Mouse (Mus musculus): Measurements from ENCODE around the gene Fut11.
"Not testable (repeated sequence)": the region's sequence is repeated elsewhere in the genome, so short reads cannot be mapped to it uniquely, and the experiment has no call there.

DNA sequence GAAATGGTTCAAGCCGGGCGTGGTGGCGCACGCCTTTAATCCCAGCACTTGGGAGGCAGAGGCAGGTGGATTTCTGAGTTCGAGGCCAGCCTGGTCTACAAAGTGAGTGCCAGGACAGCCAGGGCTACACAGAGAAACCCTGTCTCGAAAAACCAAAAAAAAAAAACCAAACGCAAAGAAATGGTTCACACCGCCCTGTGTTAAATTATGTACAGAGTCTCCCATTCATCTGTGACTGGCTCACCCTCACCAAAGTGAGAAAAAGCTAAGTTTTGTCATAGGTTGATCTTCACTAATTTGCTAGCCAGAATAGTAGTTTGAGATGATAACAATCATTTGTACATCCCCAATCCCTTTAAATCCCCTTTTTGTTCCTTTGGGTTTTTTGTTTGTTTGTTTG is 8.7 kb downstream of the Fut11 start:
- TF ChIP-seq CTCF (IDR thresholded peaks at IDR 0.05; ENCODE audit: low read depth, low read length); POLR2A (IDR thresholded peaks at IDR 0.05; ENCODE audit: insufficient read depth, low read length); EP300 (IDR thresholded peaks at IDR 0.05; ENCODE audit: insufficient read depth, low read depth, low read length): not testable (repeated sequence)

All from ES-Bruce4 (cell line).